Mouse (Mus musculus) liver, embryonic 11.5 days (tissue): ENCODE results near the gene Tac2. TPM values are rescaled to one million over a fixed set of nuclear protein-coding genes. Genes with fewer than 3 reads are reported as not detected.

Experiments
- ATAC-seq: fragments of 200-750 bp; cut with Nextera tagmentation; replicated peaks from 2 replicates; pipeline ENCODE4 v1.8.0; 2017; ENCODE audit warnings: moderate number of reproducible peaks, mild to moderate bottlenecking, moderate TSS enrichment, moderate library complexity; ENCODE audit not compliant: low FRiP score
- DNase-seq: peaks from one replicate; pipeline ENCODE4 v3.0.0-alpha.2; 2017; ENCODE audit warnings: low spot score
- H3K27ac ChIP-seq: fragments of 300-500 bp; sonication (generic); 2 replicates; pipeline ENCODE4 v1.5.1; 2014; ENCODE audit warnings: mild to moderate bottlenecking, low read depth, low read length, control low read depth
- H3K27me3 ChIP-seq: fragments of 300-500 bp; sonication (generic); replicated peaks from 2 replicates; pipeline ENCODE4 v1.6.1; 2014; ENCODE audit warnings: low read length, mixed read lengths; ENCODE audit not compliant: control insufficient read depth, insufficient read depth
- H3K36me3 ChIP-seq: fragments of 300-500 bp; sonication (generic); 2 replicates; pipeline ENCODE4 v1.6.1; 2014; ENCODE audit warnings: mild to moderate bottlenecking, low read length, moderate library complexity, mixed read lengths; ENCODE audit not compliant: control insufficient read depth, insufficient read depth
- H3K4me1 ChIP-seq: fragments of 300-500 bp; sonication (generic); replicated peaks from 2 replicates; pipeline ENCODE4 v1.6.1; 2014; ENCODE audit warnings: low read length, mixed read lengths; ENCODE audit not compliant: control insufficient read depth, insufficient read depth
- H3K4me2 ChIP-seq: fragments of 300-500 bp; sonication (generic); 2 replicates; pipeline ENCODE4 v1.6.1; 2014; ENCODE audit warnings: mild to moderate bottlenecking, control low read depth, moderate library complexity
- H3K4me3 ChIP-seq: fragments of 300-500 bp; sonication (generic); 2 replicates; pipeline ENCODE4 v1.5.1; 2014; ENCODE audit warnings: low read depth, low read length, control low read depth
- H3K9ac ChIP-seq: fragments of 300-500 bp; sonication (generic); 2 replicates; pipeline ENCODE4 v1.6.1; 2014; ENCODE audit warnings: low read depth, low read length, control low read depth
- H3K9me3 ChIP-seq: fragments of 300-500 bp; sonication (generic); 2 replicates; pipeline ENCODE4 v1.6.1; 2016; ENCODE audit warnings: low read length, inconsistent platforms, mixed read lengths; ENCODE audit not compliant: control insufficient read depth
- WGBS: fragments of 180-500 bp; shearing (Covaris S2); extraction: QIAGEN DNeasy Blood & Tissue Kit; methylation state at CpG from one replicate; pipeline ENCODE4 v1.1.7; 2014; 5-methylcytosine and 5-hydroxymethylcytosine counted together
- polyA plus RNA-seq: library from polyadenylated mRNA; unstranded; fragments of >200 nt; fragmentation: Nextera tagmentation; extraction: Ambion mirVana; gene quantifications from 2 replicates; pipeline ENCODE4 v1.2.1, GENCODE M21; 2014

The Tac2 gene
- polyA plus RNA-seq, 1 experiment from 2014 or later, result 16.0 TPM

DNA sequence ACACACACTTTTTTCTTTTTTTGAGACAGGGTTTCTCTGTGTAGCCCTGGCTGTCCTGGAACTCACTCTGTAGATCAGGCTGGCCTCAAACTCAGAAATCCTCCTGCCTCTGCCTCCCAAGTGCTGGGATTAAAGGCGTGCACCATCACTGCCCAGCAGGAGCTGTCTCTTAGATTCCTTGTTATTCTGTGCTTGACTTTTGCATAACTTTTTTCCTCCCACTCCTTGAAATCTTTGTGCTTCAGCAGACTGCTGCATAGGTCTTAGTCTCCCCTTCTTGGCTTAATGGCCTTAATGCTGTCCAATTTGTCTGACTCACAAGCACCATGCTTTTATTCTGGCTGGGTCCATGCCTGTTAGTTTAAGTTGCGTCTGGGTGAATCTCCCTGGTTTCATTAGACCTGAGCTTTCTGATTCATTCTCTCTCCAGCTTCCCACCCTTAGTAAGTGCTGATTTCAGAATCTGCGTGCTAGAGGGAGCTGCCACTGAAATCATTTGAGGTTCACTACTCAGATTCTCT is 15.4 kb upstream of the Tac2 start:
- 70% methylated on average over 3 of the region's 3 CpGs for WGBS
- DNase-seq (no peak), ATAC-seq (no peak)
- H3K4me1 ChIP-seq, result no peaks in the 10 kb centered on the region
- H3K36me3 ChIP-seq, result no peaks in the 10 kb centered on the region
- no peak overlapping the region for H3K9ac ChIP-seq
- no peaks in the 10 kb centered on the region for H3K9me3 ChIP-seq
- no peak overlapping the region for H3K4me3 ChIP-seq
- no peaks in the 10 kb centered on the region for H3K27me3 ChIP-seq
- no peak overlapping the region for H3K4me2 ChIP-seq
- H3K27ac ChIP-seq, result no peak overlapping the region

DNA sequence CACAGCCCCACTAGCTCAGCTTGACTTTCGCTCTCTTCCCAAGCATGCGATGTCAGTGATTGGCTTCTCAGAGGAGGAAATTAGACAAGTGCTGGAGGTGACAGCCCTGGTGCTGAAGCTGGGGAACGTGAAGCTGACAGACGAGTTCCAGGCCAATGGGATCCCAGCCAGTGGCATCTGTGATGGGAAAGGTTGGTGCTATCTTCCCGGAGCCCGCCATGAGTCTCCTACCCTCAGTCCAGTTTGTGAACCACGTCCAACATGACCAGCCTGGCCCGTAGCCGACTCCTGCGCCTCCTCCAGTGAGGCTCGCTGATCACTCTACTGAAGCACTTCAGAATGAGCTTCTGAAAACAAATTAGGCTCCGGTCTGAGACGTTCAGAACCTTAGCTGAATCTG is 13.9 kb upstream of the Tac2 start:
- H3K27ac ChIP-seq, result no peak overlapping the region
- H3K9me3 ChIP-seq, result no peaks in the 10 kb centered on the region
- no peak overlapping the region for H3K4me3 ChIP-seq
- WGBS, result 79% methylated on average over 13 of the region's 13 CpGs
- H3K27me3 ChIP-seq, result no peaks in the 10 kb centered on the region
- no peaks in the 10 kb centered on the region for H3K4me1 ChIP-seq
- ATAC-seq (no peak), DNase-seq (no peak)
- H3K36me3 ChIP-seq, result no peaks in the 10 kb centered on the region
- no peak overlapping the region for H3K4me2 ChIP-seq
- H3K9ac ChIP-seq, result no peak overlapping the region

DNA sequence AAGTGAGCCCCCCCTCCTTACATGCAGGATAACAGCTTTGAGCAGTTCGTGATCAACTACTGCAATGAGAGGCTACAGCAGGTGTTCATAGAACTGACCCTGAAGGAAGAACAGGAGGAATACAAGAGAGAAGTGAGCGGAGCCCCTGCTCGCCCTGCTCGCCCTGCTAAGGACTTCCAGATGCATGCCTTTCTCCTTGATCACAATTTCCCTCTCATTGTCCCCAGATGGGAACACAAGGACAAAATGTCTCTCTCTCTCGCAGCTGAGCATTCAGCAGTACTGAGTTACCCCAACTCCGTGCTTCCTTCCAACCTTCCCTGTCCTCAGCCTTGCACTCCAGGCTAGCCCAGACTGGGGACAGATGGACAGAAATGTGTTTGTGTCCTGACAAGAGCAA is 11.5 kb upstream of the Tac2 start:
- H3K4me2 ChIP-seq, result no peak overlapping the region
- 69% methylated on average over 6 of the region's 6 CpGs for WGBS
- H3K36me3 ChIP-seq, result no peaks in the 10 kb centered on the region
- H3K9ac ChIP-seq, result no peak overlapping the region
- DNase-seq (no peak), ATAC-seq (no peak)
- no peaks in the 10 kb centered on the region for H3K27me3 ChIP-seq
- no peak overlapping the region for H3K4me3 ChIP-seq
- no peaks in the 10 kb centered on the region for H3K4me1 ChIP-seq
- no peaks in the 10 kb centered on the region for H3K9me3 ChIP-seq
- no peak overlapping the region for H3K27ac ChIP-seq

DNA sequence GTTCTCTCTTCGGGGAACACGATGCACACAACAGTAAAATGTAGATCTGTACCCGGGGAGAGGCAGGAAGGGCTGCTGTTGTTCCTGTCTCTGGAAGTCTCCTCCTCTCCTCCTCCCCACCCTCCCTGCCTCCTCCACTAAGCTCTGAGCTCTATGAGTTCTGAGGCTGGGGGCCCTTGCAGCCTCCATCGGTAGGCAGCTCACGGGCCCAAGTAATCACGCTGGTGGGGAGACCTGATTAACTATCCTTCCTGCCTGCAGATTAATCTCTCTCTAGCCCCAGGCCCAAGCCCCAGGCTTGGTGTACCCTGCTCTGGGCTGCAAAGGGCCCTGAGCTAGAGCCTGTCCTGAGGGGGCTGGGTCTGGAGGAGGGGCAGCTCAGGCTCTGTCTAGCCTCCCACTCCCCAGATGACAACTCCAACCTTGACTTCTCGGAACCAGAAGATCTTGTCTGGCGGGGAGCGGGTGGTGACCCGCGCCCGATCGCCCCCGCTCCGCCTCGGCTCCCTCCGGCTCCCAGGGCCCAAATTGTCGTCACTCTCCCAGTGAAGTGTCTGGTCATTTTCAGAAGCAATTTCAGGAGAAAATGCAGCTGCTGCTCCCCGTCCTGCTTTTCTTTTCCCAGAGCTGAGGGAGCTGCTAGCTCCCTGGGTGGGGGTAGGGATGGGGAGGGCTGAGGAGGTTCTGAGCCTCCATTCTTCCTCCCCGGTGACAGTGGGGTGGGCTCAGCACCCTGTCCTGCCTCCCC is 2.4 kb upstream of the Tac2 start:
- no peak for ATAC-seq
- 14% methylated on average over 20 of the region's 20 CpGs for WGBS

DNA sequence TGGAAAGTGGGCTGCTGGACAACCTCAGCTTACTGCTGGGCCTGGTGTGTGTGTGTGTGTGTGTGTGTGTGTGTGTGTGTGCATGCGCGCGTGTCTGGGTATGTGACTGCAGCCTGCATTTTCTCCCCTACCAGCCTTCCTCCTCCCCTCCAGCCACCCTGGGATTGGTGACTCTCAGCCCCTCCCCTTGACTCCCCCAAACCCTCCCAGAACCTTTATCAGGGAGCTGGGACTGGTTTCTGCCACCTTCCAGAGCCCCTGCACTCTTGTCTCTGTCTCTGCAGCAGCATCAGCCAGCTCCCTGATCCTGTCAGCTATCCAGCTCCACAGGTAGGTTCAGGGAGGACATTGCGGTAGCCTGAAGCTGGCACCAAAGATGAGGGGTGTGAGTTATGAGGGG is 858 bp downstream of the Tac2 start:
- Histone ChIP-seq H3K9ac (no peak overlapping the region), H3K4me1 (peaks cover 21% of the 10 kb centered on the region)

More for the DNA sequence above, 2.4 kb upstream of the Tac2 start:
- Histone ChIP-seq H3K4me2 (peak overlapping the region; percentile 30), H3K9me3 (no peaks in the 10 kb centered on the region), H3K27me3 (peaks cover 36% of the 10 kb centered on the region), H3K9ac (no peak overlapping the region), H3K36me3 (no peaks in the 10 kb centered on the region), H3K4me3 (no peak overlapping the region; the same call in 1 of the 2 replicates), H3K27ac (no peak overlapping the region), H3K4me1 (peaks cover 2% of the 10 kb centered on the region; the same call in 1 of the 2 replicates)
- DNase-seq, result no peak

DNA sequence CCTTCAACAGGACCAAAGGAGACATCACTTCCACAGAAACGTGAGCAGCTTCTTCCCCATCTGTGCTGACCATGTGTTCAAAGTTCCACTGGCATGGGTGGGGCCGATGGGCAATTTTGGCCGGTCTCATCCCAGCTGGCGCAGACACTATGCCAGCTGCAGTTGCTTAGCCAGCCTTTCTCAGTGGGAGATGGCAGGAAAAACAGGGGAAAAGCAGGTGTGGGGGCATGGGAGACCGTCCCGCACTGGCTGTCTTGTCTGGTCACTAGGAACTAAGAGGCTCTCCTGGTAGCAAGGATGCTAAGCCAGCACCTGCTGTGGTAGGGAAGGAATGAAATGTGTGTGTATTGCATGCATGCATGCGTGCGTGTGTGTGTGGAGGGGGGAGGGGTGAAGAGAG is 4.2 kb downstream of the Tac2 start:
- Histone ChIP-seq H3K36me3 (no peaks in the 10 kb centered on the region), H3K4me3 (no peak overlapping the region), H3K4me2 (no peak overlapping the region), H3K27me3 (peaks cover 8% of the 10 kb centered on the region; the same call in 1 of the 2 replicates), H3K9me3 (no peaks in the 10 kb centered on the region), H3K27ac (no peak overlapping the region), H3K4me1 (peaks cover 32% of the 10 kb centered on the region), H3K9ac (peak overlapping the region; percentile 0; the same call in 1 of the 2 replicates)
- WGBS, result 77% methylated on average over 8 of the region's 8 CpGs
- no peak for DNase-seq
- no peak for ATAC-seq

More for the DNA sequence above, 858 bp downstream of the Tac2 start:
- no peak for DNase-seq
- peaks cover 35% of the 10 kb centered on the region for H3K27me3 ChIP-seq
- H3K4me3 ChIP-seq, result no peak overlapping the region
- H3K9me3 ChIP-seq, result no peaks in the 10 kb centered on the region
- no peaks in the 10 kb centered on the region for H3K36me3 ChIP-seq
- peak; percentile 68 for ATAC-seq
- WGBS, result 66% methylated on average over 4 of the region's 4 CpGs
- no peak overlapping the region for H3K4me2 ChIP-seq
- H3K27ac ChIP-seq, result no peak overlapping the region

DNA sequence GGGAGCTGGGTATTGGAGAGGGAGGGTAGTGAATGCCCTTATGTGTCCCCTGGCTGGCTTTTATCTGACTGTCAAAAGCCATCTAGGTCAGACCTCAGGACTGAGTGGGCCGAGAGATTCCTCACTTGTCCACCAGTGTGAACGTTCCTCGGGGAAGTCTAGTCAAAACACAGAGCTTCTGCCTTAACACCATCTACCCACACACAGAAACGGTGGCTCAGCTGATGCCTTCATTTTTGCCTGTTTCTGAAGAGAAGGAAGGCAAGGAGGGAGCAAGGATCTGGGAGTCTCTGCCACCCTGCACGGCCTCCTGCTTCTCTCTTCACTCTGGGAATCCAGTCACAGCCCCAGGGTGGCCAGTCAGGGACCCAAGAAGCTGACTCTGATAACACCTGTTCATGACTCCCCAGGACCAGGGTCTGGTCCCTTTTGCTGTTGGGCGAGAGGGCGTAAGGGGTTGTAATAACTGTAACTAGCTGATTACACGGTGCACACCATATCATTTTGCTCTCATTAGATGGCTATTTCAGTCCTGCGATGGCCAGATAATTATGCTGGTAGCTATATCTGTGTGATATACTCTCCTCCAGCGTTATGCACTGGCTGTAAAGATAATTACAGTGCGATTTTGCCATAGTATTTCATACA is 6.1 kb downstream of the Tac2 start:
- WGBS, result 52% methylated on average over 11 of the region's 11 CpGs
- peak overlapping the region; percentile 67 for H3K27ac ChIP-seq
- no peaks in the 10 kb centered on the region for H3K36me3 ChIP-seq
- DNase-seq, result no peak
- H3K27me3 ChIP-seq, result peaks cover 8% of the 10 kb centered on the region; the same call in 1 of the 2 replicates
- no peak overlapping the region for H3K4me3 ChIP-seq
- H3K9me3 ChIP-seq, result no peaks in the 10 kb centered on the region
- ATAC-seq, result peak; percentile 94
- no peak overlapping the region for H3K9ac ChIP-seq
- H3K4me2 ChIP-seq, result peak overlapping the region; percentile 26
- H3K4me1 ChIP-seq, result peaks cover 42% of the 10 kb centered on the region

DNA sequence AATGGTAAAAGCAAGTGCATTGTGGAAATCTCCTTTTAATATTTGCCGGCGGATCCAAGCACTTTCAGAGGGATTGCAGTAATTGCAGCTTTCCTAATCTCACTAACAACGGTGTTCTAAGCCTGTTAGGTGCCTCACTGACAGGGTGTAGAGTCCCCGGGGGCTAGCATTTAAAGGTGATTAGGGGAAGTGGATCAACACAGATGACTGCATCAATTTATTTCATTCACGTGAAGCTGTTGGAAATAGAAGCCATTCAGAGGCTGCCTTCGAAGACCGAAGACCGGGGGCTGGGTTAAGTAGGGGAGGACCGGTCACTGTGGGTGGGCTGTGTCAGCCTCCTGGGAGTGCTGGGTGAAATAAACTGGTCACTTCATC is 6.6 kb downstream of the Tac2 start:
- Histone ChIP-seq H3K27ac (peak overlapping the region; percentile 67), H3K4me2 (peak overlapping the region; percentile 26), H3K36me3 (no peaks in the 10 kb centered on the region), H3K4me3 (no peak overlapping the region), H3K9ac (no peak overlapping the region), H3K27me3 (0 out of 2 replicates have a peak, but pooled peaks cover 5% of the 10 kb centered on the region), H3K9me3 (no peaks in the 10 kb centered on the region), H3K4me1 (peaks cover 40% of the 10 kb centered on the region)
- ATAC-seq (no peak), DNase-seq (no peak)
- WGBS, result 56% methylated on average over 9 of the region's 9 CpGs
